Mouse (Mus musculus) embryonic fibroblast, embryonic 13.5 days (primary cell): ENCODE measurements around the gene Tgif2.

Source experiments
- CTCF ChIP-seq: IDR thresholded peaks from 2 replicates; pipeline ENCODE4 v1.5.1; 2011; ENCODE audit warnings: mild to moderate bottlenecking, control low read depth, low read length, moderate library complexity, borderline replicate concordance; ENCODE audit not compliant: insufficient read depth
- POLR2A ChIP-seq: IDR thresholded peaks from 2 replicates; pipeline ENCODE4 v1.6.1; 2011; ENCODE audit warnings: low read depth, mild to moderate bottlenecking, control low read depth, low read length, moderate library complexity

GRCm38 (mm10) chr2:156834336-156834735 is 5.5 kb upstream of the Tgif2 start:
- no peak for TF ChIP-seq CTCF
- no peak for TF ChIP-seq POLR2A
